Mouse (Mus musculus): ENCODE data around the gene Stat3. TPM values are rescaled to one million over a fixed set of nuclear protein-coding genes. Genes with fewer than 3 reads are reported as not detected.
A peak's percentile ranks its signal among the peaks of the same experiment; 100 is the strongest.

The Stat3 gene
- total and polyA plus RNA-seq, 3 experiments = 35.9 to 69.2 (median 51.1) TPM

DNA sequence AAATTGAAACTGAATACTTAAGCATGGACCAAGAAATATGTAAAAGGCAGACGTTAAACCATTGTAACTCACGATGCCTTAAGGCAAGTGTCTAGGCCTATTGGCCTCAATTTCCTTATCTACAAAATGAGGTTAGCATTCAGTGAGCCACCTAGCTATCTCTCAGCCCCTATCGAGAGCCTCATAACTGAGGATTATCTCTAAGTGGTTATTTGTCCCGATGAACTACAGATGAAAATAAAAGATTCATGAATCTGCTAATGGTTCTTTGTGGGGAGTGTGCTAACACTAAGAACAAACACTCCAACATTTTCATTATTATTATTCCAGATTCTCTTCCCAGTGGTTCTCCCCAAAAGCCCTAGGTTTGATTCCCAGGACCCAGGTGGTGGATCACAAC is 2.0 kb downstream of the Stat3 start:
- Histone ChIP-seq H3K36me3 (replicated peaks in 1 of 2; ENCODE audit: control insufficient read depth in 1 of 2, insufficient read depth in 1 of 2, low read length in 1 of 2) (peaks cover 2 to 24% of the 10 kb centered on the region in 2 experiments), H3K27ac (ENCODE audit: insufficient read depth, low read depth) (peak overlapping the region; percentile 50; the same call in 1 of the 2 replicates), H3K4me3 (replicated peaks in 1 of 3; ENCODE audit: low read depth in 2 of 3, low read length in 2 of 3, poor library complexity in 1 of 3) (peak overlapping the region; percentile 20 to 98 (median 86)), H3K4me2 (ENCODE audit: insufficient read depth, low read depth, poor library complexity, severe bottlenecking) (peak overlapping the region; percentile 99), H3K79me2 (replicated peaks; ENCODE audit: control insufficient read depth, extremely low read depth, insufficient read depth, poor library complexity, severe bottlenecking) (peaks cover 50% of the 10 kb centered on the region), H3K27me3 (replicated peaks) (no peaks in the 10 kb centered on the region), H3K9ac (ENCODE audit: insufficient read depth, low read depth) (peak overlapping the region; percentile 51), H3K9me3 (replicated peaks; ENCODE audit: low read length) (no peaks in the 10 kb centered on the region), H3K4me1 (ENCODE audit: control insufficient read depth in 1 of 2, insufficient read depth in 2 of 2) (peaks cover 15 to 63% of the 10 kb centered on the region in 2 experiments)
- TF ChIP-seq JUND (conservative IDR thresholded peaks at IDR 0.05; ENCODE audit: low read depth, low read length) (no peak), USF2 (conservative IDR thresholded peaks at IDR 0.05; ENCODE audit: low read depth, low read length) (no peak), KAT2A (IDR thresholded peaks at IDR 0.05; ENCODE audit: insufficient replicate concordance, low read length) (no peak), SIN3A (IDR thresholded peaks at IDR 0.05; ENCODE audit: low read length) (peak; percentile 32; the same call in 1 of the 2 replicates), RCOR1 (conservative IDR thresholded peaks at IDR 0.05; ENCODE audit: low read depth, low read length) (peak; percentile 17; the same call in 1 of the 2 replicates)
- DNase-seq (ENCODE audit: extremely low read depth) = no peak
- in situ Hi-C loops (cut with MboI; ENCODE audit: low pct_ligation_motif_present, low pct_unique_long_range_greater_than_20kb, low sequenced_read_pairs) (no loop called here), dilution Hi-C loops (cut with MboI; ENCODE audit: extremely low pct_ligation_motif_present, extremely low pct_unique_long_range_greater_than_20kb, low sequenced_read_pairs) (no loop called here)

- DNase-seq (ENCODE audit: extremely low read depth) = no peak
- Histone ChIP-seq H3K4me3 (replicated peaks in 1 of 3; ENCODE audit: low read depth in 2 of 3, low read length in 2 of 3, poor library complexity in 1 of 3) (no peak overlapping the region), H3K79me2 (replicated peaks; ENCODE audit: control insufficient read depth, extremely low read depth, insufficient read depth, poor library complexity, severe bottlenecking) (peaks cover 61% of the 10 kb centered on the region), H3K36me3 (replicated peaks in 1 of 2; ENCODE audit: control insufficient read depth in 1 of 2, insufficient read depth in 1 of 2, low read length in 1 of 2) (peaks cover 2 to 30% of the 10 kb centered on the region in 2 experiments), H3K4me1 (ENCODE audit: control insufficient read depth in 1 of 2, insufficient read depth in 2 of 2) (peaks cover 22 to 73% of the 10 kb centered on the region in 2 experiments), H3K9ac (ENCODE audit: insufficient read depth, low read depth) (no peak overlapping the region), H3K27me3 (replicated peaks) (no peaks in the 10 kb centered on the region), H3K4me2 (ENCODE audit: insufficient read depth, low read depth, poor library complexity, severe bottlenecking) (0 out of 2 replicates have a peak overlapping the region, but pooled peaks have one; percentile 99), H3K9me3 (replicated peaks; ENCODE audit: low read length) (no peaks in the 10 kb centered on the region), H3K27ac (ENCODE audit: insufficient read depth, low read depth) (no peak overlapping the region)
- dilution Hi-C loops (cut with MboI; ENCODE audit: extremely low pct_ligation_motif_present, extremely low pct_unique_long_range_greater_than_20kb, low sequenced_read_pairs) = no loop called here
- in situ Hi-C loops (cut with MboI; ENCODE audit: low pct_ligation_motif_present, low pct_unique_long_range_greater_than_20kb, low sequenced_read_pairs) = no loop called here
- TF ChIP-seq ZNF384 (IDR thresholded peaks at IDR 0.05; ENCODE audit: low read depth, low read length) = peak; percentile 66
- no peak for TF ChIP-seq JUND (conservative IDR thresholded peaks at IDR 0.05; ENCODE audit: low read depth, low read length)
Measured at GRCm38 (mm10) chr11:100935373-100936355, 3.7 kb downstream of the Stat3 start.

- in situ Hi-C loops (cut with MboI; ENCODE audit: low pct_ligation_motif_present, low pct_unique_long_range_greater_than_20kb, low sequenced_read_pairs) (no loop called here), dilution Hi-C loops (cut with MboI; ENCODE audit: extremely low pct_ligation_motif_present, extremely low pct_unique_long_range_greater_than_20kb, low sequenced_read_pairs) (no loop called here)
- peaks cover 63% of the 10 kb centered on the region for H3K79me2 ChIP-seq (replicated peaks; ENCODE audit: control insufficient read depth, extremely low read depth, insufficient read depth, poor library complexity, severe bottlenecking)
- peak; percentile 91 for DNase-seq (ENCODE audit: extremely low read depth)
- H3K4me1 ChIP-seq (ENCODE audit: control insufficient read depth in 1 of 2, insufficient read depth in 2 of 2) = peaks cover 20 to 51% of the 10 kb centered on the region in 2 experiments
- peak overlapping the region; percentile 85 for H3K27ac ChIP-seq (ENCODE audit: insufficient read depth, low read depth)
- H3K36me3 ChIP-seq (replicated peaks in 1 of 2; ENCODE audit: control insufficient read depth in 1 of 2, insufficient read depth in 1 of 2, low read length in 1 of 2) = peaks cover 2 to 44% of the 10 kb centered on the region in 2 experiments
- H3K4me2 ChIP-seq (ENCODE audit: insufficient read depth, low read depth, poor library complexity, severe bottlenecking) = peak overlapping the region; percentile 96
- peak overlapping the region; percentile 47 to 70 (median 54) for H3K4me3 ChIP-seq (replicated peaks in 1 of 3; ENCODE audit: low read depth in 2 of 3, low read length in 2 of 3, poor library complexity in 1 of 3)
- H3K9me3 ChIP-seq (replicated peaks; ENCODE audit: low read length) = no peaks in the 10 kb centered on the region
- peak overlapping the region; percentile 86 for H3K9ac ChIP-seq (ENCODE audit: insufficient read depth, low read depth)
- H3K27me3 ChIP-seq (replicated peaks) = no peaks in the 10 kb centered on the region
- TF ChIP-seq USF1 (IDR thresholded peaks at IDR 0.05; ENCODE audit: low read depth, low read length) (no peak), ZC3H11A (IDR thresholded peaks at IDR 0.05; ENCODE audit: low read depth, low read length) (no peak), EP300 (IDR thresholded peaks at IDR 0.05; ENCODE audit: low read length) (peak; percentile 89), HCFC1 (IDR thresholded peaks at IDR 0.05; ENCODE audit: low read depth, low read length) (peak; percentile 72), POLR2A (IDR thresholded peaks at IDR 0.05; ENCODE audit: low read depth, low read length) (peak; percentile 60), MYC (IDR thresholded peaks at IDR 0.05; ENCODE audit: low read depth, low read length) (peak; percentile 92), GABPA (IDR thresholded peaks at IDR 0.05; ENCODE audit: insufficient replicate concordance, low read depth, low read length) (no peak), ELF1 (IDR thresholded peaks at IDR 0.05; ENCODE audit: low read depth, low read length) (peak; percentile 92), CHD2 (IDR thresholded peaks at IDR 0.05; ENCODE audit: low read length) (peak; percentile 90), POLR2AphosphoS2 (IDR thresholded peaks at IDR 0.05; ENCODE audit: low read depth, low read length) (no peak; the same call in 1 of the 2 replicates), IRF4 (IDR thresholded peaks at IDR 0.05; ENCODE audit: low read depth, low read length) (peak; percentile 97), BHLHE40 (IDR thresholded peaks at IDR 0.05; ENCODE audit: low read depth, low read length) (peak; percentile 81), ETS1 (conservative IDR thresholded peaks at IDR 0.05; ENCODE audit: low read depth, low read length) (peak; percentile 94), RCOR1 (conservative IDR thresholded peaks at IDR 0.05; ENCODE audit: low read depth, low read length) (peak; percentile 29; the same call in 1 of the 2 replicates), MAX (IDR thresholded peaks at IDR 0.05; ENCODE audit: low read length) (peak; percentile 74), CTCF (conservative IDR thresholded peaks at IDR 0.05 in 1 of 2, IDR thresholded peaks at IDR 0.05 in 1 of 2; ENCODE audit: low read depth in 2 of 2, low read length in 2 of 2) (no peak), KAT2A (IDR thresholded peaks at IDR 0.05; ENCODE audit: insufficient replicate concordance, low read length) (no peak), TCF12 (IDR thresholded peaks at IDR 0.05; ENCODE audit: low read depth, low read length) (peak; percentile 92)
Measured at GRCm38 (mm10) chr11:100931254-100931921, 8.0 kb downstream of the Stat3 start.

All from CH12.LX (cell line).